ENCODE assay signal across 10 mouse cellular contexts in genomic region chr2:158093345-158093744, GRCm38 (mm10). TPM values are rescaled to one million over a fixed set of nuclear protein-coding genes. Genes with fewer than 3 reads are reported as not detected.
A peak's percentile ranks its signal among the peaks of the same experiment; 100 is the strongest.
DNase-seq lines count a peak whose midpoint lies in the region; ATAC-seq lines count a peak whose summit lies in the region.
"Had no signal": no experiment of that assay in that cellular context is flagged by ENCODE, and none has a peak within 500 bp of the region (broad histone marks: within the 10 kb centered on the region; RNA-seq: fewer than 3 reads in every experiment).

No protein-coding gene starts in this region.

- no peak overlapping the region for H3K9ac ChIP-seq in kidney, embryonic 14.5 days (ENCODE audit: low read depth, low read length)
- no peak overlapping the region for H3K9ac ChIP-seq in heart, embryonic 16.5 days (ENCODE audit: low read length)

- peak; percentile 32 for DNase-seq in adrenal gland, postnatal 10 days
- DNase-seq in adrenal gland, adult 8-10 months: no peak
- DNase-seq in kidney, adult 18-20 months: no peak
- peak; percentile 69 for DNase-seq in 3134 (ENCODE audit: extremely low read depth, insufficient read length, low spot score)
- DNase-seq in layer of hippocampus, adult 9-10 months (ENCODE audit: low spot score): no peak
- DNase-seq: right cerebral cortex, postnatal 25 days had no signal

- H3K9me3 ChIP-seq in kidney, embryonic 14.5 days (ENCODE audit: control insufficient read depth, low read length): no peaks in the 10 kb centered on the region
- H3K9me3 ChIP-seq in heart, embryonic 16.5 days (replicated peaks; ENCODE audit: control insufficient read depth, low read length): no peaks in the 10 kb centered on the region

- ATAC-seq in kidney, embryonic 14.5 days (ENCODE audit: low FRiP score, low TSS enrichment): peak; percentile 24; the same call in 1 of the 2 replicates
- ATAC-seq in heart, embryonic 16.5 days (replicated peaks; ENCODE audit: extremely low read depth, insufficient read depth, low FRiP score): 0 out of 2 replicates have a peak, but pooled peaks have one; percentile 24
- ATAC-seq in erythroid progenitor cell, adult 5-6 weeks (replicated peaks; ENCODE audit: low FRiP score, poor library complexity, severe bottlenecking): no peak

- WGBS in kidney, embryonic 14.5 days: 46% methylated on average over 5 of the region's 5 CpGs
- 43% methylated on average over 5 of the region's 5 CpGs for WGBS in heart, embryonic 16.5 days

- H3K4me3 ChIP-seq in kidney, embryonic 14.5 days (ENCODE audit: low read length): no peak overlapping the region
- H3K4me3 ChIP-seq in heart, embryonic 16.5 days (ENCODE audit: low read length): no peak overlapping the region
- H3K4me3 ChIP-seq: left cerebral cortex, adult 2 months had no signal

- H3K36me3 ChIP-seq in kidney, embryonic 14.5 days (ENCODE audit: control insufficient read depth, insufficient read depth, low read length): no peaks in the 10 kb centered on the region
- H3K36me3 ChIP-seq in heart, embryonic 16.5 days (ENCODE audit: control insufficient read depth, insufficient read depth): no peaks in the 10 kb centered on the region

- peaks cover 15% of the 10 kb centered on the region for H3K4me1 ChIP-seq in kidney, embryonic 14.5 days (ENCODE audit: control insufficient read depth, insufficient read depth, low read length)
- H3K4me1 ChIP-seq in heart, embryonic 16.5 days (ENCODE audit: control insufficient read depth, insufficient read depth, low read length): peaks cover 15% of the 10 kb centered on the region

- no peak overlapping the region for H3K4me2 ChIP-seq in kidney, embryonic 14.5 days (replicated peaks; ENCODE audit: low read depth, low read length)
- no peak overlapping the region for H3K4me2 ChIP-seq in heart, embryonic 16.5 days (ENCODE audit: low read depth, low read length)

- H3K27ac ChIP-seq in kidney, embryonic 14.5 days (ENCODE audit: low read depth, low read length): 0 out of 2 replicates have a peak overlapping the region, but pooled peaks have one; percentile 42
- no peak overlapping the region for H3K27ac ChIP-seq in heart, embryonic 16.5 days (ENCODE audit: low read length)
- H3K27ac ChIP-seq: left cerebral cortex, adult 2 months had no signal

- no peaks in the 10 kb centered on the region for H3K27me3 ChIP-seq in kidney, embryonic 14.5 days (ENCODE audit: control insufficient read depth, insufficient read depth, low read length)
- no peaks in the 10 kb centered on the region for H3K27me3 ChIP-seq in heart, embryonic 16.5 days (ENCODE audit: control insufficient read depth, insufficient read depth, low read length)

RNA-seq across cellular contexts. Expression of gene Tgm2, which starts 52.9 kb away (rescaled TPM):
- total RNA-seq in adrenal gland, postnatal 10 days (2021): 10 to 100 TPM; 77.2 to 80.0 TPM
- total RNA-seq in adrenal gland, adult 8-10 months (2022): 10 to 100 TPM; 58.1 to 75.3 (median 62.3) TPM
- 15.3 and 17.3 TPM in 2 replicates for polyA plus RNA-seq in kidney, embryonic 14.5 days (2014; fragmentation: Nextera tagmentation; extraction: Ambion mirVana)
- polyA plus RNA-seq in heart, embryonic 16.5 days (2015; fragmentation: Nextera tagmentation; extraction: Ambion mirVana): 226 and 256 TPM in 2 replicates
- total RNA-seq in erythroid progenitor cell, adult 5-6 weeks (2015; ENCODE audit: low replicate concordance): 16.3 and 27.4 TPM in 2 replicates
- 23.0 and 33.9 TPM in 2 replicates for total RNA-seq in erythroid progenitor cell, adult 5-6 weeks (2017; ENCODE audit: low replicate concordance)

Comparison
In these comparisons a context has a peak if more than half of its experiments do, and no peak if none do; other contexts are left out.
1. DNase-seq: peak in adrenal gland, postnatal 10 days (single experiment) and 3134 (single experiment); none in adrenal gland, adult 8-10 months (single experiment), kidney, adult 18-20 months (single experiment) and layer of hippocampus, adult 9-10 months (single experiment).